Mouse (Mus musculus) forebrain, postnatal 0 days (tissue): ENCODE measurements around the gene Ube2d3. TPM values are rescaled to one million over a fixed set of nuclear protein-coding genes. Genes with fewer than 3 reads are reported as not detected.

ENCODE experiments used
- ATAC-seq: fragments of 200-750 bp; cut with Nextera tagmentation; 2 replicates; pipeline ENCODE4 v1.8.0; 2017; ENCODE audit warnings: mild to moderate bottlenecking, moderate library complexity
- DNase-seq: peaks from one replicate; pipeline ENCODE4 v3.0.0-alpha.2; 2015
- H3K27ac ChIP-seq: fragments of 300-500 bp; sonication (generic); 2 replicates; pipeline ENCODE4 v1.5.1; 2014; ENCODE audit warnings: low read depth, mild to moderate bottlenecking, antibody characterized with exemption, low read length, moderate library complexity, mixed read lengths
- H3K27me3 ChIP-seq: fragments of 300-500 bp; sonication (generic); 2 replicates; pipeline ENCODE4 v1.6.1; 2014; ENCODE audit warnings: mild to moderate bottlenecking, low read length, mixed read lengths; ENCODE audit not compliant: insufficient read depth
- H3K36me3 ChIP-seq: fragments of 300-500 bp; sonication (generic); 2 replicates; pipeline ENCODE4 v1.6.1; 2014; ENCODE audit warnings: mild to moderate bottlenecking, moderate library complexity; ENCODE audit not compliant: insufficient read depth
- H3K4me1 ChIP-seq: fragments of 300-500 bp; sonication (generic); 2 replicates; pipeline ENCODE4 v1.6.1; 2014; ENCODE audit warnings: antibody characterized with exemption; ENCODE audit not compliant: insufficient read depth
- H3K4me2 ChIP-seq: fragments of 300-500 bp; sonication (generic); 2 replicates; pipeline ENCODE4 v1.6.1; 2014; ENCODE audit warnings: low read depth, mild to moderate bottlenecking, moderate library complexity
- H3K4me3 ChIP-seq: fragments of 300-500 bp; sonication (generic); 2 replicates; pipeline ENCODE4 v1.5.1; 2014; ENCODE audit warnings: low read depth, low read length, mixed read lengths
- H3K9ac ChIP-seq: fragments of 300-500 bp; sonication (generic); 2 replicates; pipeline ENCODE4 v1.6.1; 2014; ENCODE audit warnings: mild to moderate bottlenecking
- H3K9me3 ChIP-seq: fragments of 300-500 bp; sonication (generic); 2 replicates; pipeline ENCODE4 v1.6.1; 2016; ENCODE audit warnings: low read length
- CTCF ChIP-seq: sonication (generic); IDR thresholded peaks from 2 replicates; pipeline ENCODE4 v1.5.1; 2016; ENCODE audit warnings: antibody characterized with exemption, control low read depth, low read depth
- WGBS: fragments of 180-500 bp; shearing (Covaris S2); extraction: QIAGEN DNeasy Blood & Tissue Kit; methylation state at CpG from one replicate; pipeline ENCODE4 v1.1.7; 2014; 5-methylcytosine and 5-hydroxymethylcytosine counted together
- polyA plus RNA-seq: library from polyadenylated mRNA; unstranded; fragments of >200 nt; fragmentation: Nextera tagmentation; extraction: Ambion mirVana; gene quantifications from 2 replicates; pipeline ENCODE4 v1.2.1, GENCODE M21; 2015
- total RNA-seq: library from RNA; depleted of rRNA; stranded (reverse); fragments of >200 nt; gene quantifications from 2 replicates; pipeline ENCODE4 v1.2.3, GENCODE M21; 2014

The Ube2d3 gene
- total and polyA plus RNA-seq, 2 experiments from 2014 or later: 341 to 607 TPM

DNA sequence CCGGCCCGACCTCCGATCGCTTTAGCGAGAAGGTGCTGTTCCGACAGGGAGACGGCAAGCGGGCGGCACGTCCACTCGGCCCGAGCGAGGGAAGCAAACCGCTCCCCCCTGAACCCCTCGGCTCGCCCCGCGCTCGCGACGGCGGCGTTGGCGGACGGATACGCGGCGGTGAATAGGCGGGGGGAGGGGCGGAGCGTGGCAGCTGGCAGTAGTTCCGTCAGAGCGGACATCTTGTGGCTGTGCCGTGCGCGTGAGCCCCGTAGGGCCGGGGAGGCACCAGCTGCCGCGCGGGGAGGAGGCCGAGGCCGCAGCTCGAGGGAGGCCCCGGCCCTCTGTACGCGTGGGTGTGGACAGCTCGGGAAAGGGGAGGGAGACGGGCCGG, 573 bp downstream of the Ube2d3 start:
- Histone ChIP-seq H3K36me3 (no peaks in the 10 kb centered on the region), H3K27ac (peak overlapping the region; percentile 99), H3K4me3 (peak overlapping the region; percentile 98), H3K4me1 (peaks cover 5% of the 10 kb centered on the region), H3K4me2 (peak overlapping the region; percentile 83), H3K9ac (peak overlapping the region; percentile 89), H3K9me3 (no peaks in the 10 kb centered on the region), H3K27me3 (no peaks in the 10 kb centered on the region)
- WGBS: 6% methylated on average over 46 of the region's 50 CpGs
- peak; percentile 96 for DNase-seq
- 0 out of 2 replicates have a peak, but pooled peaks have one; percentile 3 for TF ChIP-seq CTCF
- peak; percentile 74 for ATAC-seq

DNA sequence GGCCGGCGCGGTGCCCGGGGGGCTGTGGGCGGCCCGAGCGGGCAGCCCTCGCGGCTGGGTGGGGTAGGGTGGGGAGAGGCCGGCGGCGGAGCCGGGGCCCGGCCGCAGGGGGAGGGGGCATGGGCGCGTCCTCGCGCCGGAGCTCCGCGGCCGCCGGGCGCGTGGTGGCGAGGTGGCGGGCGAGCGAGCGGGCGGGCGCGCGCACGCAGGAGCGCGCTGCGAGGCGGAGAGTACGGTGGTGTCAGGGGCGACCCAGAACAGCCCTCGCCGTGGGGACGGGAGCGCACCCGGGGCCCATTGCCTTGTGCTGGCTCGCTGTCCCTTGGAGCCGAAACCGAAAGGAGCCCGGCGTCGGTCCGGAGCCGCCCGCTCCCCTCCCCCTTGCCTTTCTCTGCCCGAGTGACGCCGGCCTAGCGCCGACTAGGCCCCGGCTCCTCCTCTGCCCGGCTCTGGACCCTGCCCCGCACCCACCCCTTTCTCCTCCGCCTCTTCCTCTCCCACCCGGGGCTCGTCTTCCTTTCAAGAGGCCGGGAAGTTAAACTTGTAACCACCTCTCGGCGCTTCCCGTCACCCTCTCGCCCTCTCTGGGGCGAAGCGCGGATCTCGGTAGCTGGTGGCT, 1.1 kb downstream of the Ube2d3 start:
- H3K27ac ChIP-seq: peak overlapping the region; percentile 99

DNA sequence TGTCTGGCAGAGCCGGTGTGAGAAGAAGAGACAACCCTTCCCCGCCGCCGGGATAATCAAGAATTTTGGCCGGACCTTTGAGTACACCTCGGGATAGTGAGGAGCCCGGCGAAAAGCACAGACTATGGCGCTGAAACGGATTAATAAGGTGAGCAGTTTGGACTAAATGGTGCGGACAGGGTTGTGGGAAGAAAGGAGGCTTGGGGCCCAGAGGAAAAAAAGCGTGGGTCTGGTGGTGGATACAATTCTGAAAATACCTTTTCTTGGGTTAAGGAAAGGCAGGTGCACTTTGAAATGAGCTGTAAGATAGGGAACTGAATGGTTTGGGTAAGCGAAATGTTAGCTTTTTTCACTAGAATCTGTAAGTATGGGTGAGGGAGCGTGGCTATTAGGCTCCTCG, 1.7 kb downstream of the Ube2d3 start:
- no peak for TF ChIP-seq CTCF
- Histone ChIP-seq H3K36me3 (no peaks in the 10 kb centered on the region), H3K9ac (peak overlapping the region; percentile 89), H3K27me3 (no peaks in the 10 kb centered on the region), H3K27ac (peak overlapping the region; percentile 99), H3K4me1 (peaks cover 5% of the 10 kb centered on the region), H3K4me2 (peak overlapping the region; percentile 83), H3K4me3 (peak overlapping the region; percentile 98), H3K9me3 (no peaks in the 10 kb centered on the region)
- ATAC-seq: no peak
- peak; percentile 3 for DNase-seq
- 2% methylated on average over 15 of the region's 15 CpGs for WGBS

More for the DNA sequence above, 1.1 kb downstream of the Ube2d3 start:
- Histone ChIP-seq H3K4me2 (peak overlapping the region; percentile 83), H3K4me3 (peak overlapping the region; percentile 98), H3K4me1 (peaks cover 5% of the 10 kb centered on the region), H3K27me3 (no peaks in the 10 kb centered on the region), H3K9me3 (no peaks in the 10 kb centered on the region), H3K36me3 (no peaks in the 10 kb centered on the region), H3K9ac (peak overlapping the region; percentile 89)
- TF ChIP-seq CTCF: no peak
- 1% methylated on average over 51 of the region's 76 CpGs for whole genome bisulfite sequencing
- ATAC-seq (peak; percentile 48), DNase-seq (peak; percentile 82)

GRCm38 (mm10) chr3:135440221-135440620, 2.3 kb downstream of the Ube2d3 start:
- H3K27ac ChIP-seq: no peak overlapping the region
- WGBS: 15% methylated on average over 7 of the region's 7 CpGs
- DNase-seq (peak; percentile 35), ATAC-seq (no peak)
- H3K27me3 ChIP-seq: no peaks in the 10 kb centered on the region
- TF ChIP-seq CTCF: no peak
- peak overlapping the region; percentile 83 for H3K4me2 ChIP-seq
- peaks cover 5% of the 10 kb centered on the region for H3K4me1 ChIP-seq
- peak overlapping the region; percentile 98 for H3K4me3 ChIP-seq
- no peaks in the 10 kb centered on the region for H3K36me3 ChIP-seq
- H3K9me3 ChIP-seq: no peaks in the 10 kb centered on the region
- H3K9ac ChIP-seq: peak overlapping the region; percentile 89

DNA sequence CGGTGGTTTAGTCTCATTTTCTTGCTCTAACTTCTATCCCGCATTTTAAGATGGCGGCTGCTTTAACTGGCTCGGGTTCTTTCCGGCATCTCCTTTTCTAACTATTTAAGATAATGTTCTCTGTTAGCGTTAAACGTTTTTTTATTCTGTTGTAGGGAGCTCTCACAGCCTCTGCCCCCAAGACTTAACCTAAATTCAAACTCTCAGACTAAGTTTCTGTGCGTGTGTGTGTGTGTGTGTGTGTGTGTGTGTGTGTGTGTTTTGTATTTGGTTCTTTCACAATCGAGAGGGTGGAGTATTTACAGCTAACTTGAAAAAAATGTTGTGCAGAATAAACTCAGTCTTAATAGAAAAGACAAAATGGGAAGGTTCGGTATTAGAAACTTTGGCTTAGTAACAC, 2.7 kb downstream of the Ube2d3 start:
- Histone ChIP-seq H3K36me3 (no peaks in the 10 kb centered on the region), H3K9me3 (no peaks in the 10 kb centered on the region), H3K27ac (no peak overlapping the region), H3K4me3 (peak overlapping the region; percentile 98), H3K27me3 (no peaks in the 10 kb centered on the region), H3K9ac (peak overlapping the region; percentile 89; the same call in 1 of the 2 replicates), H3K4me2 (peak overlapping the region; percentile 83), H3K4me1 (peaks cover 5% of the 10 kb centered on the region)
- 24% methylated on average over 10 of the region's 10 CpGs for WGBS
- DNase-seq (no peak), ATAC-seq (no peak)
- no peak for TF ChIP-seq CTCF

DNA sequence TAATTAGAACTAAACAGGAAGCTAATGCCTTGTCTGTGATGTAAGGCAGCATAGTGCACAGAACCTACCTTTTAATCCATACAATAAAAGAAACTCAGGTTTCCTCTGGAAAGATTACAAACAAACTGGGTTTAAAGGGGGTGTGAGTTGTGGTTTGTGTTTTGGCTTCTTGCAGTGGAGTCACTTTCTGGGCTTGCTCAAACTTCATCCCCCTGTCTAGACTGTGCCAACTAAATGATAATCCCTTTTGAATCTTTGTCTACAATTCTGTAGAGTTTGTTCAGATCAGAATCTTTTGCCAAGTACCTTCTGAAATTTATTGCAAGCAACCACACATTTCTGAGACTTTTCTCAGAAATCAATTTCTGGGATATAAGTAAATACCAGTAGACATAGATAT, 7.0 kb downstream of the Ube2d3 start:
- TF ChIP-seq CTCF: no peak
- Histone ChIP-seq H3K4me3 (no peak overlapping the region), H3K9me3 (no peaks in the 10 kb centered on the region), H3K9ac (no peak overlapping the region), H3K27me3 (no peaks in the 10 kb centered on the region), H3K27ac (no peak overlapping the region), H3K4me2 (no peak overlapping the region), H3K36me3 (no peaks in the 10 kb centered on the region), H3K4me1 (peaks cover 5% of the 10 kb centered on the region)
- ATAC-seq: no peak
- no peak for DNase-seq

GRCm38 (mm10) chr3:135458981-135459380, 21.0 kb downstream of the Ube2d3 start:
- H3K4me1 ChIP-seq: no peaks in the 10 kb centered on the region
- no peaks in the 10 kb centered on the region for H3K9me3 ChIP-seq
- no peak overlapping the region for H3K9ac ChIP-seq
- H3K4me2 ChIP-seq: no peak overlapping the region
- no peak overlapping the region for H3K27ac ChIP-seq
- DNase-seq (no peak), ATAC-seq (no peak)
- no peaks in the 10 kb centered on the region for H3K27me3 ChIP-seq
- TF ChIP-seq CTCF: no peak
- H3K36me3 ChIP-seq: peaks cover 14% of the 10 kb centered on the region
- no peak overlapping the region for H3K4me3 ChIP-seq
